Mouse (Mus musculus) megakaryocyte, embryonic 14.5 days (primary cell): ENCODE results near the gene Camkmt.

Experiments used
- FLI1 ChIP-seq: IDR thresholded peaks from 2 replicates; pipeline ENCODE4 v1.6.1; 2012; ENCODE audit warnings: low read length, inconsistent platforms, mixed read lengths
- GATA1 ChIP-seq: IDR thresholded peaks from 3 replicates; pipeline ENCODE4 v1.6.1; 2012; ENCODE audit warnings: mixed read lengths, low read length, inconsistent platforms, borderline replicate concordance

GRCm38 (mm10) chr17:85381578-85382223 is 291.3 kb downstream of the Camkmt start:
- TF ChIP-seq GATA1 (no peak), FLI1 (no peak)
